Mouse (Mus musculus) Patski (cell line): ENCODE results near the gene Eml1. TPM values are rescaled to one million over a fixed set of nuclear protein-coding genes. Genes with fewer than 3 reads are reported as not detected.
A peak's percentile ranks its signal among the peaks of the same experiment; 100 is the strongest.

ENCODE experiments used
- ATAC-seq: fragments of 100-300 bp; one replicate; pipeline ENCODE4 v1.8.0; 2021
- CTCF ChIA-PET: fragments of 350-600 bp; sonication (Branson Sonifier 250); formaldehyde crosslinking; loops from one replicate; lab custom pipeline; 2022; ENCODE audit warnings: inconsistent platforms; lab: Charles Lee
- POLR2A ChIA-PET: fragments of 350-600 bp; sonication (Branson Sonifier 250); formaldehyde crosslinking; loops from one replicate; lab custom pipeline; 2022; ENCODE audit warnings: antibody characterized with exemption, inconsistent platforms; lab: Charles Lee
- DNase-seq: peaks from one replicate; pipeline ENCODE4 v3.0.0-alpha.2; 2011; ENCODE audit warnings: low read depth, low spot score
- H3K27me3 ChIP-seq: fragments of 371-371 bp; one replicate; pipeline ENCODE4 v1.5.1; 2021
- CTCF ChIP-seq: fragments of 100-300 bp; IDR thresholded peaks from one replicate; pipeline ENCODE4 v1.5.1; 2021
- in situ Hi-C: fragments of 300-500 bp; cut with MboI; formaldehyde crosslinking; loops from 3 replicates; pipeline ENCODE4 v1.11.1; 2018; ENCODE audit warnings: low pct_unique_long_range_greater_than_20kb, mixed read lengths
- polyA plus RNA-seq: library from polyadenylated mRNA; unstranded; gene quantifications from one replicate; pipeline ENCODE4 v1.2.3, GENCODE M21; 2021

The Eml1 gene
- polyA plus RNA-seq, 1 experiment from 2014 or later, result 56.9 TPM

GRCm38 (mm10) chr12:108419570-108419969 lies 48.8 kb downstream of the Eml1 start:
- ATAC-seq (no peak), DNase-seq (no peak)
- no peak for TF ChIP-seq CTCF
- in situ Hi-C loops, result no loop called here
- ChIA-PET CTCF (no interaction called here), POLR2A (no interaction called here)
- H3K27me3 ChIP-seq, result no peaks in the 10 kb centered on the region

GRCm38 (mm10) chr12:108421477-108421876 lies 50.7 kb downstream of the Eml1 start:
- ATAC-seq, result no peak
- CTCF ChIA-PET, result interaction anchor here (1.1 kb wide), 1 partner anchor 16 kb away, joined by 3 read pairs; no protein-coding TSS in a partner anchor
- no peaks in the 10 kb centered on the region for H3K27me3 ChIP-seq
- in situ Hi-C loops, result loop anchor here (5.0 kb wide), 1 partner anchor 59 kb away; no protein-coding TSS in a partner anchor
- DNase-seq, result no peak
- POLR2A ChIA-PET, result no interaction called here
- no peak for TF ChIP-seq CTCF

DNA sequence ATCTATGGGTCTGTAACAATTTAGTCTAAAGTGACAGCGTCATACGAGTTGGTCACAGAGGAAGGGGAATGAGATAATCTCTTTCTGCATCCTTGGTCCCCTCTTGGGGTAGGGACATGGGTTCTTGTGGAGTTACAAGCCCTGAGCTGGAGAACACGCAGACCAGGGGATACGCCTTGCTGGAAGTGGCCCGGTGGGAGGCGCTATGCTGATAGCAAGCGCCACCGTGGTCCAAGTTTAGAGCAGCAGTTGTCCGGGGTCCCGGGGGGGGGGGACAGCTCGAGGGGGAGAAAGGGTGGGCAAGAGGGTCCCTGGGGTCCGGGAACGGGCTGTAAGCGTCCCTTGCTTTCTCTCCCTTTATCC lies 51.7 kb downstream of the Eml1 start:
- H3K27me3 ChIP-seq, result no peaks in the 10 kb centered on the region
- ATAC-seq, result peak; percentile 9
- ChIA-PET CTCF (interaction anchor here (1.0 to 1.2 kb wide), 5 partner anchors 14 to 68 kb away, joined by 3 to 5 read pairs (median 3); no protein-coding TSS in a partner anchor), POLR2A (no interaction called here)
- DNase-seq, result no peak
- TF ChIP-seq CTCF, result no peak
- in situ Hi-C loops, result loop anchor here (5.0 kb wide), 1 partner anchor 60 kb away; no protein-coding TSS in a partner anchor

DNA sequence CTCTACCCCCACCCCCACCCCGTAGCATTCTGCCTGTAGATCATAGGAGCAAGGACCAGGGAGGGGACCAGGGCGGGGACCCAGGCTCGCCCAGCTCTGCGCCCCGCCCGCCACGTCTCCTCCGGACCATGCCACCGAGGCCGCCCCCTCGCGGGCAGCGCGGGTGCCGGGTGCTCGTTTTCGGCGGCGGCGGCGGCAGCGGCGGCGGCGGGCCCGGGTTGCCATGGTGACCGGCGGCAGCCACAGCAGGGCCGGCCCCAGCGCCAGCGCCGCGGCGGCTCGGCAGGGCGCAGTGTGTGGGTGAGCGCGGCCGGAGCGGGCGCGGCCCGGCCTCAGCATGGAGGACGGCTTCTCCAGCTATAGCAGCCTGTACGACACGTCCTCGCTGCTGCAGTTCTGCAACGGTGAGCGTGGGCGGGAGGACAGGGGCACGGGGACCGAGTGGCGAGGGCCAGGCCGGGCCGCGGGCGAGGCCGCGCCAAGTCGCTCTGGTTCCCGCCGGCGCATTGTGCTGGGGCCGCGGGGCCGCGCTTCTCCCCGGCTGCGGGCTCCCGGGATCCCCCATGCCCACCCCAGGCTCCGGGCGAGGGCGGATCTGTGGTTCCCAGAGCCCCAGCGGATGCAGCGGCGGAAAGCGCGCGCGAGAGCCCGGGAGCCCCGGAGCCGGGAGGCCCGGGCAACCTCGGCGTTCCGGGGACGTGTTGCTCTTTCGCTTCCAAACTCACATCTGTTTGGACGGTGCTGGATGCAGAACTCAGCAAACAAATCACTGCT lies 52.3 kb downstream of the Eml1 start:
- DNase-seq (no peak), ATAC-seq (peak; percentile 94)
- TF ChIP-seq CTCF, result peak; percentile 77
- ChIA-PET CTCF (interaction anchor here (1.0 to 1.2 kb wide), 4 partner anchors 14 to 69 kb away, joined by 3 to 5 read pairs (median 3); no protein-coding TSS in a partner anchor), POLR2A (no interaction called here)
- no peaks in the 10 kb centered on the region for H3K27me3 ChIP-seq
- in situ Hi-C loops, result loop anchor here (5.0 kb wide), 1 partner anchor 61 kb away; no protein-coding TSS in a partner anchor

DNA sequence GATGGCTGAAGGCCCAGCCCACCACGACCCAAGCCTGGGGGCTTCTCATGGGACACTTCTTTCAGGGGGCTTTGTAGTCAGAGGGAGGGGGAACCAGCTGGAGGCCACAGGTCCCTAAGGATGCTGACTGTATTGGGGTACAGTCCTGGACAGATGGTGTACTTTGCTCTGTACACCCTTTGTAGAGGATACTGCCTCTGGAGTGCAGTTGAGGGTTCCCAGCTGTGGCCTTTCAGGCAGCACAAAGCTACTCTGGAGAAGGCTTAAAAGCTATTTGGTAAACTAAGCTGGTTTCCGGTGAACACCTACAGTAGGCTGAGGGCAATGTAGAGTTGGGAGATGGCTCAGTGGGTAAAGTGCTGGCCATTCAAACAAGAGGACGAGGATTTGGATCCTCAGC lies 60.2 kb downstream of the Eml1 start:
- DNase-seq (no peak), ATAC-seq (no peak)
- in situ Hi-C loops, result no loop called here
- no peaks in the 10 kb centered on the region for H3K27me3 ChIP-seq
- POLR2A ChIA-PET, result no interaction called here
- no peak for TF ChIP-seq CTCF
- CTCF ChIA-PET, result interaction anchor here (1.6 kb wide), 1 partner anchor 16 kb away, joined by 4 read pairs; no protein-coding TSS in a partner anchor

- no peaks in the 10 kb centered on the region for H3K27me3 ChIP-seq
- in situ Hi-C loops, result no loop called here
- DNase-seq, result no peak
- no peak for TF ChIP-seq CTCF
- POLR2A ChIA-PET, result interaction anchor here (0.7 kb wide), 1 partner anchor 145 kb away, joined by 3 read pairs; no protein-coding TSS in a partner anchor
- ATAC-seq, result no peak
- CTCF ChIA-PET, result interaction anchor here (1.6 kb wide), 1 partner anchor 15 kb away, joined by 4 read pairs; no protein-coding TSS in a partner anchor
These were observed 61.0 kb downstream of the Eml1 start for GRCm38 (mm10) chr12:108431714-108432113.

GRCm38 (mm10) chr12:108432578-108432977 lies 61.8 kb downstream of the Eml1 start:
- in situ Hi-C loops, result no loop called here
- CTCF ChIA-PET, result interaction anchor here (1.6 kb wide), 1 partner anchor 14 kb away, joined by 4 read pairs; no protein-coding TSS in a partner anchor

DNA sequence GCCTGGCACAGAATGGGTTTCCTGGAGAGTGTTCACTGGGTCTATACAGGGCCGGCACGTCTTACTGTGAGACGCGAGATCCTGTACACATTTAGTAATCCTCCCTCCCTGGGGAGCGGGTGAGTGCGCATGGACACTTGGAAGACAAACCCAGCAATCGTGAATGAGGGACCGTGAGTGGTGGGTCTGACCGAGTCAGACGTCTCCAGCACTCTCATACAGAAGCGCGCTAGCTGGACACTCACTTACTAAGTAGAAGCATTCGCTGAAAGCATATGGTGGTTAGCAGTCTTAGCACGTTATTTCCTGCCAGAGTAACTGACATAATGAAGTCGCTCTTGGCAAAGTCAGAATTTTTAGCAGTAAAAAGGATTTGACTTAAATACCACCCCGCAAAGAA lies 62.3 kb downstream of the Eml1 start:
- in situ Hi-C loops, result no loop called here
- CTCF ChIA-PET, result no interaction called here

More at GRCm38 (mm10) chr12:108432578-108432977, 61.8 kb downstream of the Eml1 start:
- DNase-seq (no peak), ATAC-seq (no peak)
- H3K27me3 ChIP-seq, result no peaks in the 10 kb centered on the region
- no peak for TF ChIP-seq CTCF
- POLR2A ChIA-PET, result interaction anchor here (0.7 kb wide), 1 partner anchor 146 kb away, joined by 3 read pairs; no protein-coding TSS in a partner anchor

DNA sequence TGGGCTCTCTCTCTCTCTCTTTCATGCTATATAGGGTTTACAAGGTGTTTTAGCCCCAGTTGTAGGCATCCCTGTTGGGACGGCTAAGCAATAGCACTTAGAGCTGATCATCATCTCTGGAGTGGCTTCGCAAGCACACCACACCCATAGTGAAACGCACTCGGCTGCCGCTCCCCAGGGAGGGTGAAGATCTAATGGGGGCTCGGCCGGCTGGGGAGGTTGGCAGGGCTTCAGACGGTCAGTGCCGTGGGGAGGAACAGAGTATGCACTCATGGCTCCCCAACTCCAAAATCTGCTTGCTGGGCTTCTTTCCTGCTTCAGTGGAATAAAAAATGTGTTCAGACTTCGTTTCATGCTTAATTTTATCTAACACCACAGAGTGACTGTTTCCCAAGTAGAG lies 62.7 kb downstream of the Eml1 start:
- no peak for TF ChIP-seq CTCF
- POLR2A ChIA-PET, result no interaction called here
- CTCF ChIA-PET, result no interaction called here
- no peaks in the 10 kb centered on the region for H3K27me3 ChIP-seq
- DNase-seq (no peak), ATAC-seq (no peak)
- in situ Hi-C loops, result no loop called here

More for the DNA sequence above, 62.3 kb downstream of the Eml1 start:
- no peak for TF ChIP-seq CTCF
- H3K27me3 ChIP-seq, result no peaks in the 10 kb centered on the region
- POLR2A ChIA-PET, result no interaction called here
- DNase-seq (no peak), ATAC-seq (no peak)

- CTCF ChIA-PET, result interaction anchor here (1.0 kb wide), 1 partner anchor 11 kb away, joined by 4 read pairs; no protein-coding TSS in a partner anchor
- no peaks in the 10 kb centered on the region for H3K27me3 ChIP-seq
- TF ChIP-seq CTCF, result no peak
- DNase-seq (no peak), ATAC-seq (no peak)
- in situ Hi-C loops, result no loop called here
- POLR2A ChIA-PET, result no interaction called here
These were observed 64.8 kb downstream of the Eml1 start for GRCm38 (mm10) chr12:108435444-108436015.
